In genomic region chrX:163549666-163550065, GRCm38 (mm10) we compare ENCODE assay signal across 9 mouse cellular contexts. TPM values are rescaled to one million over a fixed set of nuclear protein-coding genes. Genes with fewer than 3 reads are reported as not detected.
DNase-seq lines count a peak whose midpoint lies in the region; ATAC-seq lines count a peak whose summit lies in the region.
"Had no signal": no experiment of that assay in that cellular context is flagged by ENCODE, and none has a peak within 500 bp of the region (broad histone marks: within the 10 kb centered on the region; RNA-seq: fewer than 3 reads in every experiment).

Gene Grpr, minus strand, starts transcription at chrX:163549677.

- H3K4me2 ChIP-seq in forebrain, embryonic 11.5 days (ENCODE audit: low read depth, low read length, severe bottlenecking): no peak within 1 kb of the TSS

- peak; percentile 90 for ATAC-seq in forebrain, embryonic 11.5 days (replicated peaks; ENCODE audit: low FRiP score)

- H3K27me3 ChIP-seq in forebrain, embryonic 11.5 days (ENCODE audit: control insufficient read depth, insufficient read depth, low read length): peaks cover 8% of the 10 kb centered on the region; the same call in 1 of the 2 replicates

- no peaks in the 10 kb centered on the region for H3K9me3 ChIP-seq in forebrain, embryonic 11.5 days (ENCODE audit: control insufficient read depth, low read length)

- 27% methylated on average over 7 of the region's 7 CpGs for WGBS in forebrain, embryonic 11.5 days

- no peak within 1 kb of the TSS for H3K27ac ChIP-seq in forebrain, embryonic 11.5 days (ENCODE audit: low read depth, low read length)

- DNase-seq in cerebellum, adult 18-20 months: peak; percentile 2 to 17
- DNase-seq in cerebellum, adult 11-12 months: no peak
- peak; percentile 71 for DNase-seq in adrenal gland, postnatal 14 days
- peak; percentile 63 for DNase-seq in forebrain, embryonic 11.5 days (ENCODE audit: low spot score)
- DNase-seq in induced T-regulatory cell, adult 2 months (ENCODE audit: low read depth): peak; percentile 20
- peak; percentile 19 to 26 for DNase-seq in layer of hippocampus, postnatal 36 days
- DNase-seq in lung, postnatal 36 days: peak; percentile 50
- peak; percentile 55 for DNase-seq in right cerebral cortex, postnatal 14 days

- H3K4me1 ChIP-seq in forebrain, embryonic 11.5 days (replicated peaks; ENCODE audit: control insufficient read depth, insufficient read depth, low read length): no peaks in the 10 kb centered on the region

- no peaks in the 10 kb centered on the region for H3K36me3 ChIP-seq in forebrain, embryonic 11.5 days (ENCODE audit: control insufficient read depth, insufficient read depth, low read length)

- H3K9ac ChIP-seq in forebrain, embryonic 11.5 days (ENCODE audit: low read length): no peak within 1 kb of the TSS

- H3K4me3 ChIP-seq in forebrain, embryonic 11.5 days (ENCODE audit: low read depth, low read length): no peak within 1 kb of the TSS

RNA-seq across cellular contexts. Expression of gene Grpr, which starts in this region (rescaled TPM):
- total RNA-seq in adrenal gland, postnatal 14 days (2021): 4.4 and 5.0 TPM in 2 replicates
- polyA plus RNA-seq in forebrain, embryonic 11.5 days (2014; fragmentation: Nextera tagmentation; extraction: Ambion mirVana): not detected in 2 replicates
- 1 to 10 TPM; 2.3 to 3.0 TPM for total RNA-seq in layer of hippocampus, postnatal 36 days (2021)
- polyA plus RNA-seq: C2C12 had no signal

Comparison
In these comparisons a context has a peak if more than half of its experiments do, and no peak if none do; other contexts are left out.
1. Peak in DNase-seq and ATAC-seq in forebrain, embryonic 11.5 days; RNA of the gene not detected or under 1 TPM.